Mouse (Mus musculus) kidney, postnatal 0 days (tissue): ENCODE measurements around the gene Pold1. TPM values are rescaled to one million over a fixed set of nuclear protein-coding genes. Genes with fewer than 3 reads are reported as not detected.

Experiments
- ATAC-seq: fragments of 200-750 bp; cut with Nextera tagmentation; replicated peaks from 2 replicates; pipeline ENCODE4 v1.8.0; 2017; ENCODE audit warnings: low read depth, moderate number of reproducible peaks, moderate TSS enrichment, moderate library complexity; ENCODE audit not compliant: low FRiP score
- DNase-seq: peaks from one replicate; pipeline ENCODE4 v3.0.0-alpha.2; 2016; ENCODE audit warnings: low spot score
- H3K27ac ChIP-seq: fragments of 300-500 bp; sonication (generic); 2 replicates; pipeline ENCODE4 v1.5.1; 2014; ENCODE audit warnings: mild to moderate bottlenecking
- H3K27me3 ChIP-seq: fragments of 300-500 bp; sonication (generic); 2 replicates; pipeline ENCODE4 v1.6.1; 2014; ENCODE audit warnings: low read length, mixed read lengths; ENCODE audit not compliant: insufficient read depth
- H3K36me3 ChIP-seq: fragments of 300-500 bp; sonication (generic); 2 replicates; pipeline ENCODE4 v1.6.1; 2014; ENCODE audit warnings: low read length, mixed read lengths; ENCODE audit not compliant: insufficient read depth
- H3K4me1 ChIP-seq: fragments of 300-500 bp; sonication (generic); replicated peaks from 2 replicates; pipeline ENCODE4 v1.6.1; 2014; ENCODE audit warnings: antibody characterized with exemption, low read length, mixed read lengths; ENCODE audit not compliant: insufficient read depth
- H3K4me2 ChIP-seq: fragments of 300-500 bp; sonication (generic); 2 replicates; pipeline ENCODE4 v1.6.1; 2014; ENCODE audit warnings: mild to moderate bottlenecking, low read length, moderate library complexity, mixed read lengths
- H3K4me3 ChIP-seq: fragments of 300-500 bp; sonication (generic); replicated peaks from 2 replicates; pipeline ENCODE4 v1.5.1; 2014; ENCODE audit warnings: low read depth, low read length
- H3K9ac ChIP-seq: fragments of 300-500 bp; sonication (generic); 2 replicates; pipeline ENCODE4 v1.6.1; 2014; ENCODE audit warnings: low read depth, low read length
- H3K9me3 ChIP-seq: fragments of 300-500 bp; sonication (generic); replicated peaks from 2 replicates; pipeline ENCODE4 v1.6.1; 2016; ENCODE audit warnings: low read length, inconsistent platforms, mixed read lengths
- CTCF ChIP-seq: IDR thresholded peaks from 2 replicates; pipeline ENCODE4 v1.5.1; 2016; ENCODE audit warnings: antibody characterized with exemption, low read depth, mild to moderate bottlenecking, moderate library complexity
- WGBS: fragments of 180-500 bp; shearing (Covaris S2); extraction: QIAGEN DNeasy Blood & Tissue Kit; methylation state at CpG from one replicate; pipeline ENCODE4 v1.1.7; 2014; 5-methylcytosine and 5-hydroxymethylcytosine counted together
- polyA plus RNA-seq: library from polyadenylated mRNA; unstranded; fragments of >200 nt; fragmentation: Nextera tagmentation; extraction: Ambion mirVana; gene quantifications from 2 replicates; pipeline ENCODE4 v1.2.1, GENCODE M21; 2015

The Pold1 gene
- polyA plus RNA-seq, 1 experiment from 2014 or later: 38.0 TPM

DNA sequence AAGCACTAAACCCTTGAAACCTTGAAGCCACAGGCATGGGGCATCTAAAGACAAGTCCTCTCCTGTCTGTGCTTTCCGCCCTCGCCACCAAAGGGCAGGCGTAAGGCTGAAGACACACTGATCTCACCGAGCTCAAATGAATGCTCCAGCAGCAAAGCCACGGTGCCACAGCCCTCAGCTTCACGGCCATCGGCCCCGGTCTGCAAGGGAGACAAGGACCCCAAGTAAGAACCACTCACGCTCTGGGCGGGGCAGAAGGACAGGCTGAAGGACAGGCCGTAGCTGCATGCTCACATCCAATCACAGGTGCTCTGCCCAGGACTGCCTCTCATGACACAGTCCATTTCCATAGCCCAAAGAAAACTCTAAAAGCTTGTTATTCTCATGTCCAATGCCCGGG, 54.0 kb downstream of the Pold1 start:
- H3K4me2 ChIP-seq: no peak overlapping the region
- H3K9ac ChIP-seq: no peak overlapping the region
- peaks cover 35% of the 10 kb centered on the region for H3K36me3 ChIP-seq
- H3K9me3 ChIP-seq: no peaks in the 10 kb centered on the region
- DNase-seq (no peak), ATAC-seq (no peak)
- H3K4me3 ChIP-seq: no peak overlapping the region
- 90% methylated on average over 12 of the region's 12 CpGs for WGBS
- no peak overlapping the region for H3K27ac ChIP-seq
- no peaks in the 10 kb centered on the region for H3K27me3 ChIP-seq
- H3K4me1 ChIP-seq: peaks cover 8% of the 10 kb centered on the region; the same call in 1 of the 2 replicates
- no peak for TF ChIP-seq CTCF

DNA sequence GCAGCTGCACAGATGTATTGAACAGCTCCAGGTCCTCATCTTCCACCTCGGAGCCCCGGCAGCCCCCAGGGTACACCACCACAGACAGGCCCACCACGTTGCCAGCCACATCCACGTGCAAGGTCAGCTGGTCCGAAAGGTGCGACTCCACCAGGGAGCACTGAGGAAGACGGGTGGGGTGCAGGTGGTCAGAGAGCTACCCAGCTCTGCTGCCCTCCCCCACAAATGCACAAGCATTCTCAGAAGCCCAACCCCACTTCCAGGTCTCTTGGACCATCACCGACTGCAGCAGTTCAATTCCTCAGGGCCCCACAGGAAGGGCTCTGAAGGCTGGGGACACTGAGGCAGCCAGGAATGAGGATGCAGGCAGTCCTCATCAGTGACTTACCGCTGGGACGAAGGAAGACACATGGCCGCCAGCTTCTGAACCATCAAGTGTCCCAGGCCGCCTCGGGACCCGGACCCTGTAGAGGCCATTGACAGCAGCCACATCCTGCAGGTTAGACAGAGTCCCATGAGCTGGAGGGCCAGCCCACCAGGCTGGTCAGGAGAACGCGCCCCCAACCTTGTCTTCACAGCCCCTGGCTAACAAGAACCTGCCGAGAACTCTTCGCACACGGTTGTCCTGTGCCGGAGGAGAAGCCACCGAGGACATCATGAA, 56.4 kb downstream of the Pold1 start:
- 91% methylated on average over 21 of the region's 21 CpGs for WGBS
- Histone ChIP-seq H3K36me3 (peaks cover 46% of the 10 kb centered on the region), H3K9ac (no peak overlapping the region), H3K4me2 (no peak overlapping the region), H3K27ac (no peak overlapping the region), H3K4me3 (no peak overlapping the region), H3K4me1 (peaks cover 8% of the 10 kb centered on the region; the same call in 1 of the 2 replicates), H3K27me3 (no peaks in the 10 kb centered on the region), H3K9me3 (no peaks in the 10 kb centered on the region)
- ATAC-seq (no peak), DNase-seq (no peak)
- TF ChIP-seq CTCF: no peak

DNA sequence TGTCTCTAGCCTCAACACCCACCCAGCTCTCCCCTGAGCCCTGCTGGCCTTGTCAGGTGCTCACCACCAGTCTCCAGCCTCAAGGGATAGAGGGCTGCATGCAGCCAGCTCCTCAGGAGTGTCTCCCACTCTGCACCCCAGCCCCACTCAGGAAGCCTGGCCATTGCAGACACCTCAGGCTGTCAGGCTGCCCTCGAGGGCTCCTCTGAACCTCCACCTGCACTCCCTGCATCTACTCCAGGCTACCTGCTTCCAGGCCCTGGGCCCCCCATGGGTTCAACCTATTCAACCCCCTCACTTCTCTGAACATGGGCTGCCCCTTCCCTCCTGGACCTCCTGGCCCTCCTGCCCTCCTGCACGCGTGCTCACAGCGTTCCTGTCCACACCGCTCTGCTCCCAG, 57.3 kb downstream of the Pold1 start:
- Histone ChIP-seq H3K27ac (no peak overlapping the region), H3K4me2 (no peak overlapping the region), H3K9ac (no peak overlapping the region), H3K36me3 (peaks cover 46% of the 10 kb centered on the region), H3K9me3 (no peaks in the 10 kb centered on the region), H3K27me3 (no peaks in the 10 kb centered on the region), H3K4me1 (peaks cover 8% of the 10 kb centered on the region; the same call in 1 of the 2 replicates), H3K4me3 (no peak overlapping the region)
- no peak for DNase-seq
- no peak for ATAC-seq
- no peak for TF ChIP-seq CTCF
- WGBS: 88% methylated on average over 5 of the region's 5 CpGs

DNA sequence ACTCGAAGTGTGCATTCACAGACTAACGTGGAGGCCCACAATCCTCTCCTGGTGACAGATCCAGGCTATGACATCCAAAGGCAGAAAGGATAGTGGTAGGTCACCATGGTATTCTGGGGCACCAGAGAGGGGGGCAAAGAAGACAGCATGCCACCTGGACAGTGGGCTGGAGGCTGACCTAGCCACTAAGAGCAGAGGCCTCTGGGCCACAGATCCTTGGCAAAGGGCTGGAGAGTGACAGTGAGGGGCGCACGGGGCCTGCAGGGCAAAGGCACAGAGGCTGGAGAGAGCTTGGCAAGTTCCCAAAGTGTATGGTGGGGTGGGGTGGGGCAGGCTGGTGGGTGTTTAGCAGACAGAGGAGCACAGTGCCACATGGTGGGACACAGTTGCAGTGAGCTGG, 58.4 kb downstream of the Pold1 start:
- 95% methylated on average over 4 of the region's 4 CpGs for WGBS
- no peaks in the 10 kb centered on the region for H3K27me3 ChIP-seq
- H3K4me2 ChIP-seq: no peak overlapping the region
- H3K9me3 ChIP-seq: no peaks in the 10 kb centered on the region
- H3K4me1 ChIP-seq: peaks cover 2% of the 10 kb centered on the region; the same call in 1 of the 2 replicates
- peaks cover 46% of the 10 kb centered on the region for H3K36me3 ChIP-seq
- no peak overlapping the region for H3K4me3 ChIP-seq
- no peak overlapping the region for H3K27ac ChIP-seq
- H3K9ac ChIP-seq: no peak overlapping the region
- DNase-seq (no peak), ATAC-seq (no peak)
- no peak for TF ChIP-seq CTCF

DNA sequence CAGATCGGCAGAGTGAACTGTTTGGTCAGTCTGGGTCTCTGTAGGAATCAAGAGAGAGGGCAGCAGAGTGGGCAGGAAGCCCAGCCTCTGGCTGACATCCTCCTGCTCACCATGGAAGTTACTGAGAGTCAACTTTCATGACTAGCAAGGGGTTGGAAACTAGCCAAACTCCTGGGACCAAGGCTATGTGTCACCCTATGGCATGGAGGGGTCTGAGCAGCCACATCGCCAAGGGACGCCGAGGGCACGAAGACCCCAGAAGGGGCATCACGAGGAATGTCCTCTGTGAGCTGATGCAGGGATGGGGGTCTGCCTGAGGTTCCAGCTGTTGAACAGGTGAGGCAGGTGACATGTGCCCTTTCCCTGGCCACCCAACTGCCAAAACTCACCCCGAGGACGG, 60.1 kb downstream of the Pold1 start:
- DNase-seq (no peak), ATAC-seq (no peak)
- H3K27ac ChIP-seq: no peak overlapping the region
- no peaks in the 10 kb centered on the region for H3K4me1 ChIP-seq
- peaks cover 46% of the 10 kb centered on the region for H3K36me3 ChIP-seq
- 92% methylated on average over 8 of the region's 8 CpGs for WGBS
- no peaks in the 10 kb centered on the region for H3K9me3 ChIP-seq
- no peak overlapping the region for H3K4me3 ChIP-seq
- no peaks in the 10 kb centered on the region for H3K27me3 ChIP-seq
- no peak overlapping the region for H3K4me2 ChIP-seq
- no peak for TF ChIP-seq CTCF
- no peak overlapping the region for H3K9ac ChIP-seq

DNA sequence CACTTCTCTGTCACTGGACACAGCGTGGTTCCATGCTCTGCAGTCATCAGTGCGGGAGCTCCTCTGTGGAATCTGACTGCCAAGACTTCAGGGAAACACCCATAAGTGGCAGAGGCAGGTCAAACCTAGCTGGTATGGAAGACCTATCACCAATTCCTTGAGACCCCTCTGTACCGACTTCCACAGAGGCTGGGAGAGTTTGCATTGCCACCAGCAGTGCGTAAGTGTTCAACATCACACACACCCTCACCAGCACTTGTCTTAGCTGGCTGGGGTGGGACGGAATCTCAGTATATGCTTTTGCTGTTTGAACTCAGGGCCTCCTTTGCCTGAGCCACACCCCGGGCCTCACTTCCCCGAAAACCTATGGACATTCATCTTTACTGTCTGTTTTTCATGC, 60.7 kb downstream of the Pold1 start:
- Histone ChIP-seq H3K4me2 (no peak overlapping the region), H3K9me3 (no peaks in the 10 kb centered on the region), H3K4me3 (no peak overlapping the region), H3K27me3 (no peaks in the 10 kb centered on the region), H3K36me3 (peaks cover 41% of the 10 kb centered on the region), H3K9ac (no peak overlapping the region), H3K4me1 (no peaks in the 10 kb centered on the region), H3K27ac (no peak overlapping the region)
- WGBS: 89% methylated on average over 7 of the region's 7 CpGs
- TF ChIP-seq CTCF: no peak
- ATAC-seq (no peak), DNase-seq (no peak)
